ENCODE assay signal across 8 mouse cellular contexts in genomic region chr12:116585001-116585400, GRCm38 (mm10).
DNase-seq lines count a peak whose midpoint lies in the region; ATAC-seq and TF ChIP-seq lines count a peak whose summit lies in the region.

No protein-coding gene starts in this region.

- no peaks in the 10 kb centered on the region for H3K9me3 ChIP-seq in embryonic facial prominence, embryonic 14.5 days (ENCODE audit: control insufficient read depth, low read length)
- no peaks in the 10 kb centered on the region for H3K9me3 ChIP-seq in embryonic facial prominence, embryonic 10.5 days
- H3K9me3 ChIP-seq in lung, postnatal 0 days (ENCODE audit: low read length): no peaks in the 10 kb centered on the region

- H3K36me3 ChIP-seq in embryonic facial prominence, embryonic 14.5 days (ENCODE audit: control insufficient read depth, insufficient read depth, low read length): no peaks in the 10 kb centered on the region
- no peaks in the 10 kb centered on the region for H3K36me3 ChIP-seq in embryonic facial prominence, embryonic 10.5 days (replicated peaks)
- no peaks in the 10 kb centered on the region for H3K36me3 ChIP-seq in lung, postnatal 0 days (ENCODE audit: insufficient read depth, low read length)

- WGBS in embryonic facial prominence, embryonic 14.5 days: 47% methylated on average over 5 of the region's 5 CpGs
- WGBS in embryonic facial prominence, embryonic 10.5 days: 42% methylated on average over 5 of the region's 5 CpGs
- 20% methylated on average over 5 of the region's 5 CpGs for WGBS in lung, postnatal 0 days

- H3K9ac ChIP-seq in embryonic facial prominence, embryonic 14.5 days (ENCODE audit: low read depth, low read length): no peak overlapping the region
- H3K9ac ChIP-seq in lung, postnatal 0 days (replicated peaks; ENCODE audit: low read depth): no peak overlapping the region

- no peak overlapping the region for H3K4me3 ChIP-seq in embryonic facial prominence, embryonic 14.5 days (ENCODE audit: low read depth, low read length)
- no peak overlapping the region for H3K4me3 ChIP-seq in embryonic facial prominence, embryonic 10.5 days
- no peak overlapping the region for H3K4me3 ChIP-seq in lung, postnatal 0 days (ENCODE audit: low read depth, low read length)

- ATAC-seq in embryonic facial prominence, embryonic 14.5 days (ENCODE audit: low read depth): no peak
- ATAC-seq in lung, postnatal 0 days: peak; percentile 90

- H3K4me1 ChIP-seq in embryonic facial prominence, embryonic 14.5 days (ENCODE audit: control insufficient read depth, insufficient read depth, low read length): no peaks in the 10 kb centered on the region
- peaks cover 18% of the 10 kb centered on the region for H3K4me1 ChIP-seq in embryonic facial prominence, embryonic 10.5 days
- no peaks in the 10 kb centered on the region for H3K4me1 ChIP-seq in lung, postnatal 0 days (ENCODE audit: insufficient read depth, low read depth, low read length)

- no peak overlapping the region for H3K27ac ChIP-seq in embryonic facial prominence, embryonic 14.5 days (replicated peaks; ENCODE audit: low read depth, low read length)
- H3K27ac ChIP-seq in embryonic facial prominence, embryonic 10.5 days (replicated peaks): no peak overlapping the region
- no peak overlapping the region for H3K27ac ChIP-seq in lung, postnatal 0 days (ENCODE audit: low read length)

- no peaks in the 10 kb centered on the region for H3K27me3 ChIP-seq in embryonic facial prominence, embryonic 14.5 days (replicated peaks; ENCODE audit: control insufficient read depth, insufficient read depth, low read length)
- H3K27me3 ChIP-seq in embryonic facial prominence, embryonic 10.5 days (replicated peaks; ENCODE audit: low read depth, poor library complexity, severe bottlenecking): no peaks in the 10 kb centered on the region
- no peaks in the 10 kb centered on the region for H3K27me3 ChIP-seq in lung, postnatal 0 days (replicated peaks; ENCODE audit: insufficient read depth, low read length)

- TF ChIP-seq CTCF in lung, postnatal 0 days (IDR thresholded peaks at IDR 0.05): no peak

- TF ChIP-seq EP300 in lung, postnatal 0 days (IDR thresholded peaks at IDR 0.05): peak; percentile 85

- H3K4me2 ChIP-seq in embryonic facial prominence, embryonic 14.5 days (ENCODE audit: low read depth, low read length): no peak overlapping the region
- H3K4me2 ChIP-seq in lung, postnatal 0 days (replicated peaks; ENCODE audit: low read depth, low read length): no peak overlapping the region

- DNase-seq in embryonic facial prominence, embryonic 14.5 days (ENCODE audit: low spot score): peak; percentile 8
- DNase-seq in embryonic facial prominence, embryonic 10.5 days (ENCODE audit: low spot score): no peak
- peak; percentile 79 for DNase-seq in right cerebral cortex, adult 18-20 months
- no peak for DNase-seq in right cerebral cortex, postnatal 4 days
- DNase-seq in lung, postnatal 0 days (ENCODE audit: low spot score): peak; percentile 92
- DNase-seq in spleen, adult 12 weeks (ENCODE audit: low spot score): no peak
- no peak for DNase-seq in spleen, postnatal 36 days (ENCODE audit: low spot score in 2 of 2)
- no peak for DNase-seq in thymus, postnatal 25 days

Comparison
In these comparisons a context has a peak if more than half of its experiments do, and no peak if none do; other contexts are left out.
1. DNase-seq: peak in embryonic facial prominence, embryonic 14.5 days (single experiment), right cerebral cortex, adult 18-20 months (single experiment) and lung, postnatal 0 days (single experiment); none in embryonic facial prominence, embryonic 10.5 days (single experiment), right cerebral cortex, postnatal 4 days (single experiment), spleen, adult 12 weeks (single experiment), spleen, postnatal 36 days (0 of 2) and thymus, postnatal 25 days (single experiment).